Mouse (Mus musculus) B cell, adult 2 months (primary cell): Measurements from ENCODE around the gene Chst11.

Experiments used
- DNase-seq, 2 experiments: peaks; one replicate each; pipeline ENCODE4 v3.0.0; 2022

Chst11 gene

GRCm38 (mm10) chr10:83228626-83229025 is 243.3 kb downstream of the Chst11 start:
- DNase-seq = no peak

- DNase-seq = no peak
These were observed 248.7 kb downstream of the Chst11 start for GRCm38 (mm10) chr10:83233967-83234366.

GRCm38 (mm10) chr10:83234391-83234790 is 249.1 kb downstream of the Chst11 start:
- no peak for DNase-seq

DNA sequence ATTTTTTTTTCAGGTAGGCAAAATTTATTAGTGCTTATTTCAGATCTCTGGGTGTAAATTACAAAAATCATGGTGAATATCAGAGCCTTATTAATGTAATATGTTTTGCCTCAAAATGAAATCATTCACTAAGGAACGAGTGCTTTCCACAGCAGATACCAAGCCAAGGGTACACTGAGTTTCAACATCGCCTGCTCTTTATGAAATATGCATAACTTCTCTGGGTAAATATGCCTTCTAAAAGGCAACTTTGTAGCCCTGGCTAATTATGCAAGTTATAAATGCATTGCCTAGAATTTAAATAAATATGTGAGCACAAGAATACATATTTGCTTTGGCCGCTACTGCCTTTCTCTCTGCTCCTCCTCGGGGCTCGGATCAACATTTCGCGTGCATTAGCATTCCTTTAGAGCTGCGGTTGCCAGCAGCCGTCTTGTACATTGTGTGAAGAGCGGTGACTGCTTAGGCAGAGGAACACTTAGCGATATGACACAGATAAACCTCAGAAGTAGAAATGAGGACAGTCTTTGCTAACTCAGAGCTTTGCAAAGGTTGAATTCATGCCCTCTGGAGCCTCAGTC is 256.9 kb downstream of the Chst11 start:
- no peak for DNase-seq

GRCm38 (mm10) chr10:83244131-83244530 is 258.8 kb downstream of the Chst11 start:
- no peak for DNase-seq
